Mouse (Mus musculus) left cerebral cortex, adult 9 months (tissue): ENCODE results near the gene Fdx1.

ENCODE experiments used
- DNase-seq, 2 experiments: peaks; one replicate each; pipeline ENCODE4 v3.0.0; 2022; ENCODE audit warnings: low spot score in 2 of 2

Gene Fdx1

GRCm38 (mm10) chr9:51906938-51907337, 56.4 kb downstream of the Fdx1 start:
- no peak for DNase-seq
